Mouse (Mus musculus): ENCODE data around the gene Sdhc. TPM values are rescaled to one million over a fixed set of nuclear protein-coding genes. Genes with fewer than 3 reads are reported as not detected.
A peak's percentile ranks its signal among the peaks of the same experiment; 100 is the strongest.
"Not testable (repeated sequence)": the region's sequence is repeated elsewhere in the genome, so short reads cannot be mapped to it uniquely, and the experiment has no call there.

The Sdhc gene
- polyA plus RNA-seq, 1 experiment from 2014 or later, result 140 TPM

DNA sequence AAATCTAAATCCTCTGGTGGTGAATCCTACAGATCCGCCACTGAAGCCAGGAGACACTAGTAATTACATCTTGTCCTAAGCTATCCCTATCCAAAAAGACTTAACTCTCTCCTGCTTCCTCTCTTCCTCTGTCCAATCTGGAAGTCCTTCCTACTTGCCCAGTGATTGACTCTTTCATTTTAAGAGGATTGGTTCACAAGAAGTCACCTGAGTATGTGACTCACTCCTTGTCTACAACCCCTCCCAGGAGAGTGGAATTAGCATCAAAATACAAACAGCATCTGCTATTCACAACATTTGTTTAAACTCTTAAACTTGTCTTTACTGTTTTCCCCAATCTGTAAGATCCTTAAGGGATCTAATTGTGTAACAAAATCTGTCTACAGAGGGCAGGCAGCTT lies 60.5 kb downstream of the Sdhc start:
- Histone ChIP-seq H3K27ac (no peak overlapping the region), H3K9me3 (replicated peaks) (no peaks in the 10 kb centered on the region)
- 84% methylated on average over 1 of the region's 1 CpGs for WGBS (ENCODE audit: insufficient replicate concordance)

DNA sequence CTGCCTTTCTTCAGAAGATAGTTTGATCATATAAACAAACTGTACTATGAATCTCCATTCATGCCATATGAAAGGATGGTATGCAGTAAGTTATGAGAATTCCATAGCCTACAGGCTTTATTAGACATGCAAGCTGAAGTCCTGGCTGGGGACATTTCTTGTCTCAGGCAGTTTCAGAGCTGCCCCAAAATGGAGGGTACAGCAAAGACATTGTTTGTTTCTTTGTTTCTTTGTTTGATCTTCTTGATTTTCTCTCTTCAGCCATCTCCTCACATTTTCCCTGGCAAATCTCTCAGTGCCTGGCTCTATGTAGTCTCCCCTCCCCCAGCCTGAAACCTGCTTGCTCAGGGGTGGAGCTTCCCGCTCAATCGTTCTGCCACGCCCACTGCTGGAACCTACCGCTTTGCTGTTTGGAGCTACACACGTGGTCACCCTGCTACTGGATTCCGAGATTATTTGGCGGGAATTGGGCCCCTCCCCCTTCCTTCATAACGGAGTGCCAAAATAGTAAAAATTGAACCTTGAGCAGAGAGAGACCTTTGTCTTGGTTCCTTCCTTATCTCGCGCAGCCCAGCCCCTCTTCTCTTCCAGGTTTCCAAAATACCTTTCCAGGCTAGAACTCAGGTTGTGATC lies 62.0 kb downstream of the Sdhc start:
- WGBS (ENCODE audit: insufficient replicate concordance), result 4% methylated on average over 10 of the region's 10 CpGs
- Histone ChIP-seq H3K4me1 (peaks cover 22% of the 10 kb centered on the region), H3K27me3 (replicated peaks) (peaks cover 37% of the 10 kb centered on the region), H3K4me2 (peak overlapping the region; percentile 57)
- not testable (repeated sequence) for H3K9me3 ChIP-seq (replicated peaks); H3K4me3 ChIP-seq; H3K27ac ChIP-seq; H3K9ac ChIP-seq; H3K36me3 ChIP-seq; ATAC-seq

More for the DNA sequence above, 60.5 kb downstream of the Sdhc start:
- no peak overlapping the region for H3K4me2 ChIP-seq
- H3K4me3 ChIP-seq, result no peak overlapping the region
- H3K9ac ChIP-seq, result no peak overlapping the region
- no peak for ATAC-seq
- H3K27me3 ChIP-seq (replicated peaks), result peaks cover 33% of the 10 kb centered on the region
- H3K4me1 ChIP-seq, result peaks cover 26% of the 10 kb centered on the region
- H3K36me3 ChIP-seq, result no peaks in the 10 kb centered on the region

DNA sequence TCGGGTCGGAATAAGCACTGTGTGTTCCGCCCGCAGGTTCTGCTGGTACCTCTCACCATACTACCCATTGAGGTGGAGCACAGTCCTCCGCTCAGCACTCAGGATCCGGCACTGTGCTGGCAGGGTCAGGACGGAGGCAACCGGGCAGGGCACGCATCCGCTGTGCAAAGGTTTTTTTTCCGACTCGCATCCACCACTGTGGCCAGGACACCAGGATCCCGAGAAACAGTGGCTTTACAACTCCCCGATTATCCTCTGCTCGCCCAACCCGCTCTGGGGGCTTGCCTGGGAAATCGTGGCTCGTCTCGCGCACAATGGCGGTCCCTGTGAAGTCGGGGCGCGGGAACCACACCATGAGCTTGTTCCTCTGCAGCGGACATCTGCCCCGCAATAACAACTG lies 64.7 kb downstream of the Sdhc start:
- no peak for ATAC-seq
- no peaks in the 10 kb centered on the region for H3K9me3 ChIP-seq (replicated peaks)
- H3K27me3 ChIP-seq (replicated peaks), result peaks cover 37% of the 10 kb centered on the region
- H3K9ac ChIP-seq, result peak overlapping the region; percentile 48
- 2% methylated on average over 26 of the region's 26 CpGs for WGBS (ENCODE audit: insufficient replicate concordance)
- H3K4me2 ChIP-seq, result peak overlapping the region; percentile 70
- no peak overlapping the region for H3K27ac ChIP-seq
- H3K4me3 ChIP-seq, result peak overlapping the region; percentile 52
- H3K36me3 ChIP-seq, result no peaks in the 10 kb centered on the region
- peaks cover 22% of the 10 kb centered on the region for H3K4me1 ChIP-seq

DNA sequence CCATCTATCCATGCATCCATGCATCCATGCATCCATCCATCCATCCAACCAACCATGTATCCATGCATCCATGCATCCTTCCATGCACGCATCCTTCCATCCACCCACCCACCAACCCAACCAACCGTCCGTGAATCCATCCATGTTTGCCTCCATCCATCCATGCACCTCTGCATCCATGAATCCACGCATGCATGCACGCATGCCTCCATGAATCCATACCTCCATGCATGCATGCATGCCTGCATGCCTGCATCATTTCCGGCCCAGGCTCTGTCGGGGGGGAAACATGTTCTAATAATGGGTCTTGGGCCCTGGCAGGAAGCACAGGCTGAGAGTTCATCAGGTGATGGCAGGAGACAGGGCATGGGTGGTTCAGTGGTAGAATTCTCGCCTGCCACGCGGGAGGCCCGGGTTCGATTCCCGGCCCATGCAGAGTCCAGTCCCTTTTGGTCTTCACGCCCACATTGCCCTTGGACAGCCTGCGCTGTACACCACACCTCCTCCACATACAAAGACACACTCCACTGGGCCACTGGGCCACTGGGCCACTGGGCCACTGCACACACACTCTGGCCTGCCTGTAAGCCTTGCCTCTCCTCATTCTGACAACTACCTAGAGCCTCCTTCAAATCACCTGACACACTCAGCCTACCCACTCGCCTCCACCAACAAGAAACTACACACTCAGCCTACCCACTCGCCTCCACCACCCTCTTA lies 68.7 kb downstream of the Sdhc start:
- not testable (repeated sequence) for H3K9ac ChIP-seq; H3K36me3 ChIP-seq; H3K27ac ChIP-seq; H3K4me3 ChIP-seq; H3K9me3 ChIP-seq (replicated peaks)
- 19% methylated on average over 14 of the region's 17 CpGs for WGBS (ENCODE audit: insufficient replicate concordance)
- Histone ChIP-seq H3K4me1 (peaks cover 11% of the 10 kb centered on the region; the same call in 1 of the 2 replicates), H3K27me3 (replicated peaks) (peaks cover 51% of the 10 kb centered on the region), H3K4me2 (peak overlapping the region; percentile 29)
- ATAC-seq, result peak; percentile 76

DNA sequence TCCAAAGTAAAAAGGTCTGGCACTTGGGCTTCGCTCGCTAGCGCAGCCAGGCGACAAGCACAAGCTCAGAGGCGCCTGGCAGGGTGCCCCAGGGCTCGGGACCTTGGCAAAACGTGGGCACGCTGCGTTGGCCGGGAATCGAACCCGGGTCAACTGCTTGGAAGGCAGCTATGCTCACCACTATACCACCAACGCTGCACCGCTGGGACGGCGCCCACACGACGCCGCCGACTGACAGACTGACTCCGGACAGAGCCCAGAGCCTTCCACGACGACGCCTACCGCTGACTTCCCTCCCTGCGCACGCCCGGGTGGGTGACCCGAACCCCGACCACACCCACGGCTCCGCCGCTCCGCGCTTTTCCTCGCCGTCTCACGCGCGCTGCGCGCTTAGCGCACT lies 70.6 kb downstream of the Sdhc start:
- H3K27me3 ChIP-seq (replicated peaks), result peaks cover 39% of the 10 kb centered on the region
- H3K4me2 ChIP-seq; H3K27ac ChIP-seq; H3K9me3 ChIP-seq (replicated peaks); H3K4me3 ChIP-seq; H3K4me1 ChIP-seq; H3K9ac ChIP-seq; H3K36me3 ChIP-seq: not testable (repeated sequence)
- ATAC-seq, result peak; percentile 56
- no CpG with 5 or more reads among the region's 43 CpGs for WGBS (ENCODE audit: insufficient replicate concordance)

DNA sequence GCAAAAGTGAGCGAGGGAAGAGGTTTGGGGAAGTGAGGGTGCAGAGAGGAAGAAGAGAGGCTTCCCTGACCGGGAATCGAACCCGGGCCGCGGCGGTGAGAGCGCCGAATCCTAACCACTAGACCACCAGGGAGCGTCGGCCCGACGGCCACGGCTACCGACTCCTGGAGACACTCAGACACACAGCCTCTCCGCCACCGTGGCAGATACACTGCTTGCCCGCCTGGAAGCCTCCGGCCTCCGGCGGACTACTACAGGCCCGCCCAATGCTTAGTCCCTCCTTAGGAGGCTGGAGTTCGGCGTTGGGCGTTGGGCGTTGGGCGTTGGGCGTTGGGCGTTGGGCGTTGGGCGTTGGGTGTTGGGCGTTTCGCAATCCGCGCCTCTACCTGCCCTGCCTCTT lies 71.1 kb downstream of the Sdhc start:
- H3K9me3 ChIP-seq (replicated peaks); H3K27ac ChIP-seq; H3K9ac ChIP-seq; H3K4me3 ChIP-seq; H3K36me3 ChIP-seq; H3K4me1 ChIP-seq: not testable (repeated sequence)
- WGBS (ENCODE audit: insufficient replicate concordance), result 0% methylated on average over 1 of the region's 35 CpGs
- ATAC-seq, result peak; percentile 74
- Histone ChIP-seq H3K27me3 (replicated peaks) (peaks cover 37% of the 10 kb centered on the region), H3K4me2 (peak overlapping the region; percentile 39; the same call in 1 of the 2 replicates)

DNA sequence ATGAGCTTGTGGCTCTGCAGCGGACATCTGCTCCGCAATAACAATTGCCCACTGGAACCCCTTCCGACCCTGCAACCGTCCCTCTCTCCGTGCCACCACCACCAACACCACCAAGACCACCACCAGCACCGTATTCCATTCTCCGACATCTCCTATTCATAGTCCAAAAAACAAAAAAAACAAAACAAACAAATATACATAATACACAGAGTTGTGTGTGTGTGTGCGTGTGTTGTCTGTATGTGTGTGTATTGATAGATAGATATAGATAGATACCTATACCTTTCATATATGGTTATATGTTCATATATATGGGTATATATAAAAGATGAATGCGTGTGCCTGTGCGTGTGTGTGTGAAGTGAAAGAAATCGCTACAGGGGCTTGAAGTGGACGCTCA lies 72.0 kb downstream of the Sdhc start:
- not testable (repeated sequence) for ATAC-seq; H3K9ac ChIP-seq; H3K36me3 ChIP-seq; H3K9me3 ChIP-seq (replicated peaks); H3K4me1 ChIP-seq; H3K27ac ChIP-seq
- 22% methylated on average over 12 of the region's 12 CpGs for WGBS (ENCODE audit: insufficient replicate concordance)
- Histone ChIP-seq H3K4me2 (peak overlapping the region; percentile 43), H3K27me3 (replicated peaks) (peaks cover 45% of the 10 kb centered on the region), H3K4me3 (peak overlapping the region; percentile 2; the same call in 1 of the 2 replicates)

DNA sequence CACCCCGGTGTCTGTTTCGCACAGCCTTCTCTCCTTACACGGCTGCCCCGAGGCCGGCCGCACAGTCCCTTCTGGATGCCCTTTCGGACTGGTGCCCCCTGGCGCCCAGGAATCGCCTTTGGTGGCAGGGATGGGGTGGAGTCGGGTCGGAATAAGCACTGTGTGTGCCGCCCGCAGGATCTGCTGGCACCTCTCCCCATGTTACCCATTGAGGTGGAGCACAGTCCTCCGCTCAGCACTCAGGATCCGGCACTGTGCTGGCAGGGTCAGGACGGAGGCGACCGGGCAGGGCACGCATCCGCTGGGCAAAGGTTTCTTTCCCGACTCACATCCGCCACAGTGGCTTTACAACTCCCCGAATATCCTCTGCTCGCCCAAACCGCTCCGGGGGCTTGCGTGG lies 72.4 kb downstream of the Sdhc start:
- Histone ChIP-seq H3K27me3 (replicated peaks) (peaks cover 45% of the 10 kb centered on the region), H3K4me3 (peak overlapping the region; percentile 22), H3K4me2 (peak overlapping the region; percentile 43)
- H3K9ac ChIP-seq; H3K9me3 ChIP-seq (replicated peaks); H3K36me3 ChIP-seq; H3K27ac ChIP-seq; ATAC-seq; H3K4me1 ChIP-seq: not testable (repeated sequence)
- 5% methylated on average over 19 of the region's 27 CpGs for WGBS (ENCODE audit: insufficient replicate concordance)

DNA sequence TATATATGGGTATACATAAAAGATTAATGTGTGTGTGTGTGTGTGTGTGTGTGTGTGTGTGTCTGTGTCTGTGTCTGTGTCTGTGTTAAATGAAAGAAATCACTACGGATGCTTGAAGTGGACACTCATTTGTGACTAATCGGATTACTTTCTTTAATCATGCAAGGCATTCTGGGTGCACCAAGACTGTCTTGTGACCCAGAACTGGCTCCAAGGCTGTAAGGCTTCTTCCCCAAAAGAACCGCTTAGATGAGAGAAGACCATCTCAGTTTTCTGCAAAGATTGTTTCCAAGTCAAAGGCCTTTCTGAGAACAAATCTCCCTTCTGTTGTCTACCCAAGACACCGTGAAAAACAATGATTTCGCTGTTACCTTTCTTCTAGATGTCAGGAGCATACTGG lies 73.2 kb downstream of the Sdhc start:
- 38% methylated on average over 5 of the region's 5 CpGs for WGBS (ENCODE audit: insufficient replicate concordance)
- not testable (repeated sequence) for H3K4me3 ChIP-seq; H3K36me3 ChIP-seq; H3K4me1 ChIP-seq; H3K9ac ChIP-seq; H3K4me2 ChIP-seq; H3K27ac ChIP-seq; ATAC-seq; H3K9me3 ChIP-seq (replicated peaks)
- peaks cover 45% of the 10 kb centered on the region for H3K27me3 ChIP-seq (replicated peaks)

Small RNA genes within 50 kb of the gene (microRNA-seq; reads per million reads assigned to microRNA genes)
- gene Gm27844, result not detected

Other genes starting within 250 kb of the Sdhc start
- 0.10 and 0.13 TPM in 2 replicates for gene Fcrlb, start 237.7 kb downstream of the Sdhc start, polyA plus RNA-seq (2016; fragmentation: Nextera tagmentation; extraction: Ambion mirVana)
- 0.21 and 0.23 TPM in 2 replicates for gene Fcrla, start 223.0 kb downstream of the Sdhc start, polyA plus RNA-seq (2016; fragmentation: Nextera tagmentation; extraction: Ambion mirVana)
- 1.7 and 1.9 TPM in 2 replicates for gene Fcgr2b, start 174.1 kb downstream of the Sdhc start, polyA plus RNA-seq (2016; fragmentation: Nextera tagmentation; extraction: Ambion mirVana)
- 1.3 and 2.0 TPM in 2 replicates for gene Fcgr4, start 131.7 kb downstream of the Sdhc start, polyA plus RNA-seq (2016; fragmentation: Nextera tagmentation; extraction: Ambion mirVana)
- gene Fcgr3, start 85.7 kb downstream of the Sdhc start, polyA plus RNA-seq (2016; fragmentation: Nextera tagmentation; extraction: Ambion mirVana), result 16.1 and 17.0 TPM in 2 replicates
- 2.1 and 2.3 TPM in 2 replicates for gene Cfap126, start 36.7 kb downstream of the Sdhc start, polyA plus RNA-seq (2016; fragmentation: Nextera tagmentation; extraction: Ambion mirVana)
- gene Mpz, start 108 bp upstream of the Sdhc start, polyA plus RNA-seq (2016; fragmentation: Nextera tagmentation; extraction: Ambion mirVana), result 0.10 and 0.18 TPM in 2 replicates
- gene Pcp4l1, start 45.7 kb upstream of the Sdhc start, polyA plus RNA-seq (2016; fragmentation: Nextera tagmentation; extraction: Ambion mirVana), result 1.1 and 1.2 TPM in 2 replicates
- 0.23 and 0.36 TPM in 2 replicates for gene Nr1i3, start 63.4 kb upstream of the Sdhc start, polyA plus RNA-seq (2016; fragmentation: Nextera tagmentation; extraction: Ambion mirVana)
- gene Tomm40l, start 71.9 kb upstream of the Sdhc start, polyA plus RNA-seq (2016; fragmentation: Nextera tagmentation; extraction: Ambion mirVana), result 20.7 and 21.9 TPM in 2 replicates
- gene Apoa2, start 74.5 kb upstream of the Sdhc start, polyA plus RNA-seq (2016; fragmentation: Nextera tagmentation; extraction: Ambion mirVana), result 2,516 and 2,642 TPM in 2 replicates
- 55.8 and 60.7 TPM in 2 replicates for gene Fcer1g, start 83.8 kb upstream of the Sdhc start, polyA plus RNA-seq (2016; fragmentation: Nextera tagmentation; extraction: Ambion mirVana)
- gene Adamts4, start 99.8 kb upstream of the Sdhc start, polyA plus RNA-seq (2016; fragmentation: Nextera tagmentation; extraction: Ambion mirVana), result 0.61 and 0.72 TPM in 2 replicates
- gene Ndufs2, start 100.8 kb upstream of the Sdhc start, polyA plus RNA-seq (2016; fragmentation: Nextera tagmentation; extraction: Ambion mirVana), result 160 and 167 TPM in 2 replicates
- gene B4galt3, start 119.7 kb upstream of the Sdhc start, polyA plus RNA-seq (2016; fragmentation: Nextera tagmentation; extraction: Ambion mirVana), result 29.9 and 35.8 TPM in 2 replicates
- 199 and 207 TPM in 2 replicates for gene Ppox, start 130.6 kb upstream of the Sdhc start, polyA plus RNA-seq (2016; fragmentation: Nextera tagmentation; extraction: Ambion mirVana)
- gene Usp21, start 137.4 kb upstream of the Sdhc start, polyA plus RNA-seq (2016; fragmentation: Nextera tagmentation; extraction: Ambion mirVana), result 36.2 and 38.6 TPM in 2 replicates
- gene Ufc1, start 144.4 kb upstream of the Sdhc start, polyA plus RNA-seq (2016; fragmentation: Nextera tagmentation; extraction: Ambion mirVana), result 55.9 and 58.3 TPM in 2 replicates
- gene Dedd, start 178.5 kb upstream of the Sdhc start, polyA plus RNA-seq (2016; fragmentation: Nextera tagmentation; extraction: Ambion mirVana), result 24.9 and 26.1 TPM in 2 replicates
- gene Nit1, start 195.0 kb upstream of the Sdhc start, polyA plus RNA-seq (2016; fragmentation: Nextera tagmentation; extraction: Ambion mirVana), result 22.8 and 25.3 TPM in 2 replicates
- 74.3 and 76.1 TPM in 2 replicates for gene Pfdn2, start 195.1 kb upstream of the Sdhc start, polyA plus RNA-seq (2016; fragmentation: Nextera tagmentation; extraction: Ambion mirVana)
- 0.35 and 0.46 TPM in 2 replicates for gene Klhdc9, start 210.2 kb upstream of the Sdhc start, polyA plus RNA-seq (2016; fragmentation: Nextera tagmentation; extraction: Ambion mirVana)
- 0.06 and 0.13 TPM in 2 replicates for gene Nectin4, start 219.5 kb upstream of the Sdhc start, polyA plus RNA-seq (2016; fragmentation: Nextera tagmentation; extraction: Ambion mirVana)
- gene Arhgap30, start 238.4 kb upstream of the Sdhc start, polyA plus RNA-seq (2016; fragmentation: Nextera tagmentation; extraction: Ambion mirVana), result 4.7 and 5.3 TPM in 2 replicates